Mouse (Mus musculus): ENCODE results near the gene Nfia.

Nfia gene

DNA sequence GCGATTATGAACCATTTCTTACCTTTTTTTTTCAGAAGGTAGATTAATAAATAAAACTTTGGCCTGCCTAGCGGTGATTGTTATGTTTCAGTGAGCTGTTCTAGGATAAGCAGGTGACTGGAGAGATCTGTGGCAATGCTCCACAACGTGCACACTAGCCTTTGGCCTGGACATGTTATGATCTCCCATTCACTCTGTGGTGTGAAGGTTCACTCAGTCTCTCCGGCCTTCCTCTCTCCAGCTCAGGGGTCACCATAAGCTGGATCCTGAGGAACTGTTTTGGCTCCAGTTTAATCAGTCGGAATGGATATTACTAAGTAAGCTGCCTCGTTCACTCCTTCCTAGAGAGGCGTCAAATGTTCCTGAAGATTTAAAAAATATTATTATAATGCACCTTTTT is 139.2 kb downstream of the Nfia start:
- no peak for DNase-seq (ENCODE audit: low spot score)

DNA sequence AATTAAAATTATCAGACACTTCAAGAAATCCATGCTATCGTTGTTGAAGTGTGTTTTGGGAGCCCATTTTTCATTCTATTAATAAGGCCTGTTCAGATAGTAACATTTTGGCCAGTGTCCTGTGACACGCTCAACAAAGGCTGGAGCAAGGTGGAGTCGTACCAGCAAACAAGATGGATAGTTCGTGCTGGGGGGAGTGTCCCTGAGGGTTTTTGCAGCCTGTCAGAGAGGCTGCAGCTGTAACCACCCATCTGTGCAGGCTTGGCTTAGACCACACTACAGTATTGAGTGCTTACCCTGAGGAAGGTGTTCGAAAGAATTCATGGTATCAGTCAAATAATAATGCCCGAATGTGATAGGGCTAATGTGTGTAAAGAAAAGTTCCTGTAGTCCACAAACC is 139.6 kb downstream of the Nfia start:
- no peak for DNase-seq (ENCODE audit: low spot score)

DNA sequence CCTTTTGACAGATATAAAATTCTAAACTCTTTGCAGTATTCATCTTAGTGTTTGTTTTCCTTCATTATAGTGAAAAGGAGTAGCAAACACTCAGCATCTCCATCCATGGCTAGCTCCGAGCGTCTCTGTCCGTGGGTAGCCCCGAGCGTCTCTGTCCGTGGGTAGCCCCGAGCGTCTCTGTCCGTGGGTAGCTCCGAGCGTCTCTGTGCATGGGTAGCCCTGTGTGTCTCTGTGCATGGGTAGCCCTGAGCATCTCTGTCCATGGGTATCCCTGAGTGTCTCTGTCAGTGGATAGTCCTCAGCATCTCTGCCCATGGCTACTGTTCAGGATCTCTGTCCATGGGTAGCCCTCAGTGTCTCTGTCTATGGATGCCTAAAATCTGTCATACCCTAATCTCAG is 140.0 kb downstream of the Nfia start:
- no peak for DNase-seq (ENCODE audit: low spot score)

DNA sequence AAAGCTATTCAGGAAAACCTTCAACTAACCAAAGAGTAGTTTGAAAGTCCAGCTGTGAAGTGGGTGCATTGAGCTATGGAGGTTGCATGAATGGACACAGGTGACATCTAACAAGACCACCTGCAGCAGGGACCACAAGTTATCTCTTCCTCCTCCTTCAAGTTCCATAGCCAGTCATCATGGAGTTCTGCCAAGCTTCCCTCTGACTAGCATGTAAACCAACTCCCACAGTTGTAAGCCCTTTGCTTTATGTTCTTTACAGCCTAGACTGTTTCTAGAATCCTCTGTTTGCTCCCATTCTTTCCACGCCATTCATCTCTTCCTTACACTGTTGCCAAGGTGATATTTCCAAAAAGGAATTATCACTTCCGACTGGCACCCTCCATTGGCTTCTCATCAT is 141.8 kb downstream of the Nfia start:
- DNase-seq (ENCODE audit: low spot score), result no peak

DNA sequence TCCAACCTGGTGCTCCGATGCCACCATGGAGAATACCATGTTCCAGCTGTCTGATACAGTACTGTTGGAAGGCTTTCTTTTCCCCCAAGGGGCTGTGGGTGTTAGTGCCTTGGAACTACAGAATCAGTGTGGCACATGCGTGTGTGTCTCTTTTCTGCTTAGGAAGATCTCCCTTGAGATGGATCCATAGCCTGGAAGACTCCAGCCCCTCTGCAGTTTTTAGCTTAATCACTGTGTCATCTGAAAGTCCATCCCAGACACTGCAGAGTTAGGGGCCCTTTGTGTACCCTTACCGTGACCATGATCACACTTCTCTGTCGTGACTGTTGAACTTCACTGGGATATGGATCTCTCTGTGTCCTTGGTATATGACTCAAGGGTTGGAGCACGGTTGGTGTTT is 142.2 kb downstream of the Nfia start:
- DNase-seq (ENCODE audit: low spot score), result no peak

DNA sequence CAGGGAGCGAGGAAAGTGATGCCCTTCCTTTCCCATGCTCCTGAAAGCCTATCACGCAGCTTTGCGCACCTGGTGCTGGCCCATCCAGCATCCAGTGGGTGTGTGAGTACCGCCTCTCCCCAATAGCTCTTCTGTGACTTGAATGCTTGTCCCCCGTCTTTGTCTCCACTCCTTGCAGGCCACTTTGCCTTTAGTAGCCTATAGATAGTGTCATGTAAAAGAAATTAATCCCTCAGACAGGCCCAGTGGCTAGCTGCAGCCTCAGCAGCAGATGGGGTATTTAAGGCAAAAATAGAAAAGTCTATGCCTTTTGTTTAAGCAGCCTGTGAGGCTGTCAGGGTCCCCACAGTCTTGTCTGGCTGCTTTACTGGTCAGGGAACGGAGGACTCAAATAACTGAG is 145.0 kb downstream of the Nfia start:
- no peak for DNase-seq (ENCODE audit: low spot score)

DNA sequence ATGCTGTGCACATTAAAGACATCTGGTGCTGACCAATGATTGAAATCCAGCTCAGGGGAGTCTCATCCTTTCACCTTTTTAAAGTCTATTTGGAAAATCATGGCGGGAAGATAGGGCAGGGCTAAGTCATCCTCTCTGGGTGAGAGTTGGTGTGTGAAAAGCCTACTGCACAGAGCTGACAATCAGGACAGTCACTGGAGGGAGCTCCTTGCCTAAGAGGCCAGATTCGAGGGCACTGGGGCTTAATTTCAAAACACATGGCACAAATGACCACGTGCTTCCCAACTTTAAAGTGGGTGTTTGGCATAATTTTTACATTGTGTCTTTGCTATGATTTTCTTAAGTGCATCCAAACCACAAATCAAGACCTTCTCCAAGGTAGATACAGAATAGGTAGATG is 146.1 kb downstream of the Nfia start:
- no peak for DNase-seq (ENCODE audit: low spot score)

DNA sequence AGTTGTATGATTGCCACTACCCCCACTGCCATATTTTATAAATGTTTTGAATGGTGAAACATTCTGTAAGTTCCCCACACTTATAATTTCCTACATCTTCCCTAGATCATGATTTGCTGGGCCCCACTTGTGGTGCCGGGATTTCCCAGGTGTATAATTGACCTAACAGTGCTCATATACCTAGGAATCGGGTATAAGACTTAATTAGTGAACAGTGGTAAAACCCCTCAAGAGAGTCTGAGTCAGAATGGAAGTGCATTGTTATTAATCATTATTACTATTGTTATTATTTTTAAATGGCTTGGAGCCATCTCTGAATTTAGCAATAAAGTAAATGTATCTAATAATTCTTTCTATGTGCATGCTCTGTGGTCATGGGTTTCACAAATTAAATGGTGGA is 147.2 kb downstream of the Nfia start:
- DNase-seq (ENCODE audit: low spot score), result no peak

DNA sequence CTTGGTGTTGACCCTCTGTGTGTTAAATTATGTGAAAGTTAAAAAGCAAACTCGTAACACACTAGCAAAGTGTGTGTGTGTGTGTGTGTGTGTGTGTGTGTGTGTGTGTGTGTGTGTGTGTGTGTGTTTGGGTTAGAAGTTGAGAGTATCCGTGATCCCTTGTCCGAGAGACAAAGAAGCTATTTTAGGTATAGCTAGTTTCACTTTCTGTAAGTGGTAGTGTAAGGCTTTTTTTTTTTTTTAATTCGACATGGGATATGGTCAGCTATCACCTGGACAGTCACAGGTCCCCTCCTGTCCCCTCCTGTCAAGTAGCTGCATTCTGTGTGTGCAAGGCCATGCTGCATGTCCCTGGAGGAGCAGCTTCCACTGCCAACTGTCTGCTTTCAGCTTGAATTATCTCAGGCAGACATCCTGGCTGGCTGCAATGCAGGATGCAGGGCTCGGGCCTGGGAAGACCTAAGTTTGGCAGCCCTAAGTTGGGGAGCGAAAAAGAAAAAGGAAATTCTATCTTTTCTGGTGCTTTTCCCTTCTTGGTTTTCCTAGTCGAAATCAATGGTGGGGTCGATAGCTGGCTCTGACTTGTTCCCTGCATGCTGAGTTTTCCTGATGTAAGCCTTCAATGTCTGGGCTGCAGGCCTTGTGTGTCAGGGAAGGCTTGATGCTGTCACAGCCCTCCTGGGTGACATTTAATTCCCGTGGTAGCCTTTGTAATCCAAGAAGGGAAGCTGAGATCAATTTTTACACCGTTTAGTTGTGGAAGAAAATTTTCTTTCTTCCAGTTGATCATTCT is 147.9 kb downstream of the Nfia start:
- DNase-seq (ENCODE audit: low spot score), result no peak

DNA sequence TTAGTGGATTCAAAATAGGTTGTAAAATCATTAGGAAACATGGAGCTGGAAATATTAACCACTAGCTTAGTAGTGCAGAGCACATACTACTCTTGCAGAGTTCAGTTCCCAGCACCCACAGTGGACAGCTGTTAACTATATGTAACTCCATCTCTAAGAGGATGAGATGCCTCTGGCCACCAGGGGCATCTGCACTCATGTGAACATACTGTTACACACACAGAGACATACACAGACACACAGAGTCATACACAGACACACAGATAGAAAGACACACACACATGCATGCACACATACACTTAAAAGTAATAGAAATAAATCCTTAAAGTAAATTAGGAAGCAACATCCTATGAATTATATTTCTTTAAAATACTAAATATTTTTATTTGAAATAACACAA is 149.1 kb downstream of the Nfia start:
- DNase-seq (ENCODE audit: low spot score), result no peak

DNA sequence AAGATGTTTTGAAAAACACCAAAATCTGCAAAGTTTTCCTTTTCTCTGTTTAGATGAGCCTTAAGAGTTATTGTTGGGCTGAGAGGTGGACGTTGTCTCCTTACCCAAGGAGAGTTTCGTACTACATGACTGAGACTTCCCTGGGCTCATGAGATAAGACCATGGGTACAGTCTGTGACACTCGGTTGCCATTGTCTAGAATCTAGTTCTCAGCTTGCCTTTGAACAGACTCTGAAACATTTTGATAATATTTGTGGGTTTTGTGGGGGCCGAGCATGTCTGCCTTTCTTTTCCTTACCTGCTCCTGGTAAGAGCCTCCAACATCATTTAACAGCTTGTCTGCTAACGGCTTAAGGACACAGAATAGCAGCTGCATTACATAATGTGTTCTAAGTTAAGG is 150.7 kb downstream of the Nfia start:
- DNase-seq (ENCODE audit: low spot score), result no peak

DNA sequence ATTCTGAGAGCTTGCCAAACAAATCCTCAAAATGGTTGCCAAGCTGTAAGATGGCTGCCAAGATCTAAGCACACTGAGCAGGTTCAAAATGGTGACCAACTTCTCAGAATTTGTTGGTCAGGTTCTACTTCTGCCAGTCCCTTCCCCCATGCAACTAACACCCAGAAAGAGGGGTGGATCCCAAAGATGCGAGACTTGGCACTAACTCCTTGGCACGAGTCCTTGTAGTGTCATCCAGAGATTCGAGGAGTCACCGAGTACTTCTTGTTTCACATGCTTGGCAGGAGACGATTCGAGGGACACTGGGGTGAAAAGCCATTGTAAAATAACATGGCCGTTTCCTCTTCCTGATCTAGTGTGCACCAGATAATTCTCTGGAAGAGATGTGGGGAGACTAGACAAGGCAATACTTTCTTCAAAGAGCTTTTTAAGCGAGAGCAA is 151.4 kb downstream of the Nfia start:
- DNase-seq (ENCODE audit: low spot score), result peak; percentile 68

DNA sequence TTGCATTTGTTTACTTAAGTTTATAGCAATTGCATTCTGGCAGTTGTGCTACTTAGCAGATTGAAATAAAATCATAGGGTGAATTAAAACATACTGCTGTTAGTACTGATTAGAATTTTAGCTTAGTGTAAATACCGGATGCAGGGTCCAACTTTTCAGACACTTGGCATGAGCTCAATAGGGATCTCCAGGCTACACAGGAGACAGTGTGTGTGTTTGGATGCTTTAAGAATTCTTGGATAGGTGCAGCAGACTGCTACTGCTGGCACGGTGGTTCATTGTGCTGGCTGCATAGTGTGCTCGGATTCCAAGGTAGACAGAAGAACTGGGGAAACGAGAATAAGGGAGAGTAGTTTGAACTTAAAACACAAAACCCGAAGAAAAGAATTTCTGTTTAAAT is 151.9 kb downstream of the Nfia start:
- no peak for DNase-seq (ENCODE audit: low spot score)

DNA sequence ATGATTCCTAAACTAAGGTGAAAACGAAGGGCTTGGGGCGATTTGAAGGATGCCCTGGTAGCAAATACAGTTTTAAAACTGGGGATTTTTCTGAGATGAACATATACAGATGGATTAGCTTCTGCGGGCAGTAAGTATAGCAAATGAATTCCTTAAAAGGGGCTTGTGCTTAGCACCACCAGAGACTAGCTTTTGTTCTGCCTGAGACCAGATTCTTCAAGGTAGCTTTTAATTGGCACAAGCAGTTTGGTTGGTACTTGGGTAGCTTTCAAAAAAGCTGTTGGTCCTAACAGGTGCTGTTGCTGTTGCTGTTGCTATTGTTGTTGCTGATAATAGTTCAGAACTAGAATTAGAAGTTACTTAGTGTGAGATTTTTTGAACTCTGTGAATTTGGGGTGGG is 152.3 kb downstream of the Nfia start:
- DNase-seq (ENCODE audit: low spot score), result no peak

DNA sequence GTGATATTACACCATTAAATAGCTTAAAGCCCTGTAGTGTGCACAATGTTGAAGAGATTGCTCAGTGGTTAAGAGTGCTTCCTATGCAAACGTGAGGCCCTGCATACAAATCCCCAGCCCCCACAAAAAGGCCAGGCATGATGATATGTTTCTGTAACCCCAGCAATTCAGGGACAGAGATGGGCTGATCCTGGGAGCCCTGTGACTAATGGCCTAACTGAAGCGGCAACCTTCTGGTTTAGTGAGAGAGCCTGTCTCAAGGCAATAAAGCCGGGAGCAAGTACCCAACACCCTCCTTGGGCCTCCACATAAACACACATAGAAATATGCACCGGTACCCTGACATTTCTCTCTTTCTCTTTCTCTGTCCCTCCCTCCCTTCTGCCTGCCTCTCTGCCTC is 153.1 kb downstream of the Nfia start:
- DNase-seq (ENCODE audit: low spot score), result no peak

DNA sequence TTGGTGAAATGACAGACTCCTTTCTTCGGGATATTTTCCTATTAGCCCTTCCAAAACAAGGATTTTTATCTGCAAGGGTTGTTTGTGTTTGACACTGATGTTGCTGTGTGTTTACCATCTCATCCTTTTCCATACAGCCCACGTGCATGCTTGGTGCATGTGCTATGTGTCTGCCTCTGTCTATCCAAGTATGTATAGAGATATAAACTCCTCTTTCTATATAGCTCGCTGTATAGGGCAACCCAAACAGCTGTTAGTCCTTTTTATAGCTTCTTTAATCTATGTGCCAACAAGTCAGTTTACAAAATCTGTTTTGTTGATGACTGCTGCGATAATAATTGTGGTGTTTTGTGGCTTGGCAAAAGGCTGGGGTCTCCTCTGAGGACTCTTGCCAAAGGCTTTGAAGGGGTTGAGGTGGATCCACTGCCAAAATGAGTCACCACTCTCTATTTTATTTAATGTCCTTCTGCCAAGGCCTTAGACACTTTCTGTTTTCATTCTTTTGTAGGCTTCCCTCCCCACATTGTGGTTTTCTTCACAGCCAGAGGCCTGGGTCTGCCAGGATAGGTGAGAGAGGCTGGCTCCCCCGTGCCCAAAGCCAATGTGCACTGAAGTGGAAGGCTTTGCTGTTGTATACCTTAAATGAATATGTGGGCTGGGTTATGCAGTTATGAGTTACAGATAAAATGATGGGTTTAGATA is 154.2 kb downstream of the Nfia start:
- no peak for DNase-seq (ENCODE audit: low spot score)

DNA sequence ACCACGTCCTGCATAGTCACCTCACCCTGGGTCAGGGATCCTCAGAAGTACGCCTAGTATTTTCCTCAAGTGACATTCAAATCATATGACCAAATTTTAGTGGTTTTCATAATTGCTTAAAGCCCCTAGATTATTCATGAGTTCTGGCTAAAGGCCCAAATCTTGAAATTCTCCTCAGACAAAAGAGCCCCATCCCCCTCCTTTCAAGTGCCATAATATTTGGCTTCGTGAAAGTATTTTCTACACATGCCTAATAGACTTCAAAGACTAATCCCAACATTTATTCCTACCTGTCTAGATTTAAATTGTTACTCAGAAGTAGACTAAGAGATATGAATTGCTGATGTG is 154.7 kb downstream of the Nfia start:
- DNase-seq (ENCODE audit: low spot score), result no peak

DNA sequence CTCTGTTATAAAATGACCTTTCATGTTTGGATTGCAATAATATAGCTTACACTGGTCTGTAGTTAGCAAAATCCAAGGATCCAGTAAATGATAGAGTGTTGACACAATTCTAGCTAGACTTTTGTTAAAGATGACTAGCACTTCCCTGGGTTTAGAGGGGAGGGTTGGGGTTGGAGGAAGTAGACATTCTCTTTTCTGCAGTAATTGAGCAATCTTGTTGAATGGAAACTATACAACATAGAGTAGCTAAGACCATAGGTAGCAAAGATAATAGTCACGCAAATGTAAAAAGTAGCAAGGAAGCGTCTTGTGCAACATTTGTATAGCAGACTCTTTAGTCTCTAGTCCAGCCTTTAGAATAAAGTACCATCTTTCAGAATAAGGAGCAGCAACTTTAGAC is 163.8 kb downstream of the Nfia start:
- DNase-seq (ENCODE audit: low spot score), result no peak

DNA sequence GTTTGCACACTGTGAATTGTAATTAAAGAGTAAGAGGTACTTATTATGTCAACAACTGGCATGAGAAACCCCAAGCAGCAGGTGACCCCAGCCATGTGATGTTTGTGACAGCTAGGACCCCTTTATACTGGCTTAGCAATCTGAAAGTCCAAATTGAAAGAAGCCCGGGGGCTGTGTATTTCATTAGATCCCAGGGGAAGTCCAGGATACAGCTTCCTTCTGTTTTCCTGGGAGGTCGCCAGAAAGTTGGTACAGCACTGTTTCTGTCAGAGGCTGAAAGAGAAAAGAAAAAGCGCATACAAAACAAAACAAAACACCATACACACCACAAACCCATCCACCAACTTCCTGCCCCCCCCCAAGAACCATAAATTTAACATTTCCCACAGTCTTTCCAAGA is 164.4 kb downstream of the Nfia start:
- no peak for DNase-seq (ENCODE audit: low spot score)

DNA sequence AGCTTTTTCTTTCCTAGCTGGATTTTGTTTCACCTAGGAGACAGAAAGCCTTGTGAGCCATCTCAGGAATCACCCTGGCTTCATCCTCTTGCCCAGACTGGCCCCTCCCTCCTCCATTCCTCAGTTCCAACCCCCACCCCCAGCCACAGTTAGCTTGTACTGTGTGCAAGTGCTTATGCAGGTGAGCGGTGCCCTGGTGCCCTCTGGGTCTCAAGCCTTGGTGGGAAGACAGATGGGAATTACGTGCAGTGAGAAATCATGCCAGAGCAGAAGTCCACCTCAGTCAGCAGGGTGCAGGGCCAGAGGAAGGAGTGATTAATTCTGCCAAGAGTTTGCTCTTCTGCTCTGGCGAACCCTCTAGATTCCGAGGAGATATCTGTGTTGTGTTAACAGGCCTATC is 167.0 kb downstream of the Nfia start:
- DNase-seq (ENCODE audit: low spot score), result no peak

DNA sequence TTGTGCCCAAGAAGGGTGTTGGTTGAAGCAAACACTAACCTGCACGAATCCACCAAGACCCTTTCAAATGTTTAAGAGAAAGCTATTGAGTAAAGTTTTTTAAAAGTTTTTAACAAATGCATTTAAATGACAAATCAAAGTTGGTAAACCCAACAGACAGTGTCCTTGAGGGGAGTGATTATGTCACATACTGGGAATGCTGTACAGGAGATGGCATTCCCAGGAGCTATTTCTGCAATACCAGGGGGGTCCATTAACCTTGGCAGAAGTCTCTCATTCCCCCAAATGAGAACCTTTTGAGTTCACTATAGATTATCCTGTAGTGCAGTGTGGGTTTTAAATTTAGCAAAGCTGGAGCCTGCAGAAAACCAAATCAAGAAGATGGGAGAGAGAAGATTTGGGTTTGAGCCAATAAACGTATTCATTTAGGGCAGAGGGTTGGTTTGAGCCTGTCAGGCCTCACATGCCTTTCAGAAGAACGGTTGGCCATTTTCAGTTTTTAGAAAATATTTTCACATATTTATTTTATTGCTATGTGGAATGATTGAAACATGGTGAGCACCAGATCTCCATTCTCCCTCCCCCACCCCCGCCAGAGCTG is 167.5 kb downstream of the Nfia start:
- DNase-seq (ENCODE audit: low spot score), result no peak

DNA sequence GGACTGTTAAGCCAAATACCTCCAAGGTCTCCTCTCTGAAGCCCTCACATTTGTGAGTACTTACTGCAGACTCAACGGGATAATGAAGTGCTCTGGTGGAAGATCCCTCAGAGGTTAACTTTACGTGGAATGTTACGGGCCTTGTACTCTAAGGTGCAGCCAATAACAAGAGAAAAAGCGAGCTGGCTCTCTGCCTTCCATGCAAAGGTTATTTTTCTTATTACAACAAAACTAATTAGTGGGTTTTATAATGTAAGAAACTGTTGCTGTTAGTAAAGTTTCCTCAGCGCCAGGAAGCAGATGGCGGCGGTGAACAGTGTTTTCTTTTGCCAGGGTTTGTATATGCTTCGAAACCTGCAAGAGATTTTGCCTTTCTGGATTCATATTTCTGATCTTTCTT is 169.1 kb downstream of the Nfia start:
- no peak for DNase-seq (ENCODE audit: low spot score)

DNA sequence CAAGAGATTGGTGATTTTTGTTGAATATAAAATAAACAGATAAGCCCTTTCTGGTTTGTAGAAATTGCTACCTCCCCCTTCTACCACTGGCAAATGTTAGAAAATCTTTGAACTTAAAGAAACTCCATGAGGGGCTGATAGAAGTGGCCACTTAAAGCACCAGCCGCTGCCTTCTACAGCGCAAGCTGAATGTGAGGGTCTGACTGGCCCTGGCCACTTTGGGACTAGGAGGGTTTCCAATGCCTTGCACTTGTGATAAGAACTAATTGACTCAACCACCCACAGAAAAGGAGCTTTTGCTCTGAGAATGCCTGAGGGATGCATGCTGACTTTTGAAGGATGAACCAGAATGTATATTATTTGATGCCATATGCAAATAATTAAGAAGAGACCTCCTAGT is 171.8 kb downstream of the Nfia start:
- DNase-seq (ENCODE audit: low spot score), result no peak

DNA sequence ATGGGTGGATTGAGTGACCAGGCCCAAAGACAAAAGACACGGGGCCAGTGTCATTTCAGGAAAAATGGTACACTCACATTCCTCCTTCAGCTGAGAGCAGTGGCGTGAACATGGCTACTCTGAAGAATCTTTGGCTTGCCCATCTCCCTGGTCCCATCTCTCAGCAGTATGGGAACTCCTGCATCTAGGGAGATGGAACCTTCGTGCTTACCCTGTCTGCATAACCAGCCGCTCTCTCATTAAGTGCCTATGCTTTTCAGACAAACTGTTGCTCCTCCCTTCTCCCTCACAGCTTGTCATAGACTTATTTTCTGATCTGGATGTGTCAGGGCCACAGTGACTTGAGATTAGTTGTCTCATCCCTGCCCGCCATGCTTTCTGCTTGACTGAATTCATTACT is 174.9 kb downstream of the Nfia start:
- DNase-seq (ENCODE audit: low spot score), result no peak

Measured in urinary bladder, postnatal 14 days (tissue).